Mouse (Mus musculus) monocyte, adult 2 months (primary cell): ENCODE results near the gene Ube3b.

Source experiments
- DNase-seq, 2 experiments: peaks; one replicate each; pipeline ENCODE4 v3.0.0; 2022; ENCODE audit warnings: low spot score in 2 of 2, low read depth in 1 of 2

The Ube3b gene

GRCm38 (mm10) chr5:114373581-114373980, 6.8 kb upstream of the Ube3b start:
- DNase-seq, result no peak

GRCm38 (mm10) chr5:114374409-114375213, 5.8 kb upstream of the Ube3b start:
- peak in 1 of 2 experiments; percentile 17 for DNase-seq

- no peak for DNase-seq
Observed at GRCm38 (mm10) chr5:114378177-114378920, 2.1 kb upstream of the Ube3b start.

GRCm38 (mm10) chr5:114378936-114379335, 1.5 kb upstream of the Ube3b start:
- DNase-seq, result no peak

GRCm38 (mm10) chr5:114379763-114380162, 644 bp upstream of the Ube3b start:
- no peak for DNase-seq

GRCm38 (mm10) chr5:114381013-114381351, 575 bp downstream of the Ube3b start:
- DNase-seq, result no peak

- DNase-seq, result peak; percentile 26 to 30
Observed at GRCm38 (mm10) chr5:114383184-114383904, 2.9 kb downstream of the Ube3b start.

- DNase-seq, result no peak
Observed at GRCm38 (mm10) chr5:114384448-114384847, 4.0 kb downstream of the Ube3b start.

- no peak for DNase-seq
Observed at GRCm38 (mm10) chr5:114393169-114393568, 12.8 kb downstream of the Ube3b start.

GRCm38 (mm10) chr5:114406592-114406991, 26.2 kb downstream of the Ube3b start:
- DNase-seq, result no peak

- DNase-seq, result no peak
Observed at GRCm38 (mm10) chr5:114407269-114407668, 26.9 kb downstream of the Ube3b start.

- DNase-seq, result no peak
Observed at GRCm38 (mm10) chr5:114407810-114408209, 27.4 kb downstream of the Ube3b start.

- DNase-seq, result no peak
Observed at GRCm38 (mm10) chr5:114408846-114409245, 28.4 kb downstream of the Ube3b start.

GRCm38 (mm10) chr5:114410429-114410828, 30.0 kb downstream of the Ube3b start:
- DNase-seq, result no peak

- DNase-seq, result no peak
Observed at GRCm38 (mm10) chr5:114412361-114412998, 32.1 kb downstream of the Ube3b start.

- no peak for DNase-seq
Observed at GRCm38 (mm10) chr5:114413067-114413735, 32.8 kb downstream of the Ube3b start.

GRCm38 (mm10) chr5:114415606-114416005, 35.2 kb downstream of the Ube3b start:
- no peak for DNase-seq

- no peak for DNase-seq
Observed at GRCm38 (mm10) chr5:114416855-114417254, 36.4 kb downstream of the Ube3b start.

GRCm38 (mm10) chr5:114418541-114418940, 38.1 kb downstream of the Ube3b start:
- DNase-seq, result no peak

- no peak for DNase-seq
Observed at GRCm38 (mm10) chr5:114421561-114422298, 41.3 kb downstream of the Ube3b start.
